Mouse (Mus musculus): ENCODE results near the gene Gjb5. TPM values are rescaled to one million over a fixed set of nuclear protein-coding genes. Genes with fewer than 3 reads are reported as not detected.

Gene Gjb5
- total RNA-seq, 2 experiments from 2014 or later: 0.27 to 0.47 TPM

DNA sequence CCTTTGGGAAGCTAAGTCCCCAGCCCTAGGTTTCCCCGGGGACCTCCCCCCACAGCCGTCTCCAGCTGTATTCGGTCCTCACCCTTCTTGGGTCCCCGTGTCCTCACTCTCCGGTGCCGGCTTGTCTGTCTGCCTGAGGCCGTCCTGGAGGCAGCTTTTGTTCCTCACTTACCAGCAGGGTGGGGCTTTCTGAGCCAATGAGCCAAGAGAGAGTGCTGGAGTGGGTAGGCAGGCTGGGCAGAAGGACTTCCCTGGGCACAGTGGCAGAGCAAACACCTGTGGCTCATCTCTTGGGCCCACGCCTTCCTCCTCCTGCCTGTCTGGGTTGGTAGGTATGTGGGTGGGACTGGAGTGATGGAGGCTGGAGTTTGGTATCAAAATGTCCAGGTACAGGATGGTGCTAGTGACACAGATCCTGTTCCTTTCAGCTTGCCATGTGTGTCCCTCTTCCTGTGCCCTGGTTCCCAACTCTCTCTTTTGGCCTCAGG is 4.0 kb downstream of the Gjb5 start, which contains the start of gene Gjb4:
Gjb4 (minus strand) TSS at position 131 of the 488 bp plus-strand sequence.
- intact Hi-C loops (cut with DNase I; ENCODE audit: low total_unique reads): no loop called here
- DNase-seq: no peak

DNA sequence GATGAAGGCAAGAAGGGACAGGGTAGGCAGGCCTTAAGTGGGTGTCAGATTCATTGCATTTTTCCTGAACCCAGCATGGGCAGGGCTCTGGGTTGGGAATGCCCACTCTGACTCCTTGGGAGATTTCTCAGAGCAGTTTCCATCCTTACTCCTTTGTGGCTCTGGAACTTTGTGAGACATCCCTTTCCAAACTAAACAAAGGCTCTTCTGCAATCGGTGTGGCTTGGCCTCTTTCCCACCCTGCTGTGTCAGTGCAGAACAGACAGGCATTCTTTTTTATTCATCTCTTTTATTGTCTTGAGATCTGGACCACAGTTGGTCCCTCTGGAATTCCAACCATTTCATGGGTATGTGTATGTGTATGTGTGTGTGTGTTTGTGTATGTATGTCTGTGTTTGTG is 5.4 kb downstream of the Gjb5 start:
- no peak for DNase-seq

DNA sequence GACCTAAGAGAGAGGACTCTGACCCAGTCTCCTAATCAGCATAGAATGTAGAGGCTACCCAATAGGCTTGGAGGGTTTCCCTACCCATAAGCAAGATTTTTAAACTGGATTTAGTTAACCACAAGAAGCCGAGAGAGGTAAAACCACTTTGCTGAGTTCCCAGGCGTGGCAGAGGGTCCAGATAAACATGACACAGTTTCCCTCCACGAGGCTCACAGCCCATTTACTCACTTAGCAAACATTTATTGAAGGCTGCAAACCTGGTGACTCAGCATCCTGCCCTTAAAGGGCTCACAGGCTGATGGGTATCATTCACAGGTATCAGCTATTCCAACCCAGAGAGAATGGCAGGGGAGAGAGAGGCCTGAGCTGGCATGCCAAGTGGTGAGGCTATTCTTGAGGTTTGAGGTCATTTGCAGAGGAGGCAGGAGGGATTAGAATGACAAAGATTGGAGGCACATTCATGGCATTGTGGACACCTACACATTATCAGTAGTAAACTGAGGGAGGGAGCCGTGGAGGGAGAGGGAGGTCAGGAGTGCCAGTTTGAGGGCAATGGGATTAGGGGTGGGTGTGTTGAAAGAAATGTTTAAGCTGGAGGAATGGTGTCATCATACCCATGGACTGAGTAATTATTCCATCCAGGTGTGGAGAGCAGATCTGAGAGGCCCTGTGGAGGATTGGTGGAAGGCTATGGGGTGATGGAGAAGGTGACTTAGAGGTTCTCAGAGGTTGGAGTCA is 8.3 kb downstream of the Gjb5 start:
- intact Hi-C loops (cut with DNase I; ENCODE audit: low total_unique reads): no loop called here

More for the DNA sequence above, 5.4 kb downstream of the Gjb5 start:
- intact Hi-C loops (cut with DNase I; ENCODE audit: low total_unique reads): no loop called here

DNA sequence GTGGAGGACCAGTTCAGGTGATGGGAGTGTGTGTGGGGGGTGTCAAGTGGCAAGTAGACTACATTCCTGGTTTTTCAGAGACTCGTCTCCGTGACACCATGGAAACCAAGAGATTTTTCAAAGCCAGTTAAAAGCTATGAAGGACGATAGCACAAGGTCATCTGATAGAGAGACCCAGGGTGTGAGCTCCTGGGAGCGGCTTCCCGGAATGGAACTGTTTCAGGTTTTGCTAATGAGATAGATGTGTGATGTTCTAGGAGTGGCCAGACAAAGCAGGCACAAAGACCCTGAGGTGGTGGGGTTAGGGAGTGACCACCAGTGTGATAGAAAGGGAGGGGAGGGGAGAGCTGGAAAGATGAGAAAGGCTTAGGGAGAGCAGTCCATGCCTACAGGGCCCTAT is 13.0 kb downstream of the Gjb5 start:
- no peak for DNase-seq
- intact Hi-C loops (cut with DNase I; ENCODE audit: low total_unique reads): no loop called here

More for the DNA sequence above, 8.3 kb downstream of the Gjb5 start:
- DNase-seq: no peak

DNA sequence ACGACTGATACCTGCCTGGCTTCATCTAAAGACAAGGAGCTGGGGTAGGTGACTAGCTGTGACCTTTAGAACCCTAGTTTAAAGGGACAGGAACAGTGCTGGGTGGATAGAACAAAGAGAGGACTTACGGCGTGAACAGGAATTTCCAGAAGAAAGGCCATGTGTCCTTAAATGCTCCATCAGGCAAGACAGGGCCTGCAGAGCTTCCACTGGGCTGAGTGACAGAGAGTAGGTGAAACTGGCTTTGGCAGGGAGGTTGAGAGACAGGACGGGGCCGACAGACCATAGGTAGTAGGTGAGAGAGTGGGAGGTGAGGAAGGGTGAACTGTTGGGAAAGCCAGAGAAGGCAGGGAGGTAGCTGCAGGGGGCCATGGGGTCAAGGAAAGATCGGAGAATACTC is 16.6 kb downstream of the Gjb5 start:
- DNase-seq: no peak
- intact Hi-C loops (cut with DNase I; ENCODE audit: low total_unique reads): no loop called here

DNA sequence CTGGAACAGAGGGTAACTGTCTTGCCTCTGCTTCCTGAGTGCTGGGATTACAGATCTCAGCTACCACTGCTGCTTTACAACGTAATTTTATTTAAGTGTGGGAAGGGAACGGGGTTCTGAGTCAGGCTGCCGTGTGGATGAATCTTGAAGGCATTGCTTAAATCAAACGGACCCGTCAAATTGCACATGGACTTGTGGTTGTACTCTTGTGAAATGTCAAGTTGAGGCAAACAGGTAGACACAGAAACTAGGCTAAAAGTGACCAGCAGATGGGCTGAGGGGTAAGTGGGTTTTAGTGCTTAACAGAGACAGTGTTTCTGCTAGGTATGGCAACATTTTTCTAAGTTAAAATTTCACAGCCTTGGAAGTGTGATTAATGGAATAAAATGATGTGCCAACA is 20.3 kb downstream of the Gjb5 start:
- intact Hi-C loops (cut with DNase I; ENCODE audit: low total_unique reads): no loop called here

DNA sequence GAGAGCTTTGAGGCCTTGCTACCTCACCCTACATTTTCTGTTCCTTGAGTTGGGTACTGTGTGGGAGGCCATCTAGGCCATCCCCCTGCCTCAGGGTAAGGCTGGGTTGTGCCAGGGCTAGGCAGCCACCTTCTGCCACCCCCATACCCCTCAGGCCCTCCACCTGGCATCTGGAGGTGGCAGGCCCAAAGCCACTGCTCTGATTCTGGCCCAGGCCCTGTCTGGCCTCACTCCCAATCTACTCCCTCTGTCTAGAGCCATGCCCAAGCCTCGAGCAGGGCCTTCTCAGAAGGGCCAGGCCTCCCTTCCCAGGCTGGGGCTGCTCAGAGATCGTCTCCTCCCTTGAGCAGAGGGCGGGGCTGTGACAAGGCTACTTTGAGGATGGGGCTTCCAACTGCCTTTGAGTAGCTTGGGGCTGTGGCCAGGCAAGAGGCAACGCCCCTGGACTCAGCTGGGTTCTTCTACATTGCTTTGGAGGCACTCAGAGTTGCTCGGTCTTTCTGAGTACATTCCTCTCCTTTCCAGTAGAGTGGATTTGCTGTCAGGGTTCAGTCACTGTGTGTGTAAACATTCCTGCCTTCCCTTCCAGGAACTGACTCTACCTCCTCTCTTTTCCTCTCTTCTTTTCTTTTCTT is 23.0 kb downstream of the Gjb5 start:
- DNase-seq: no peak
- intact Hi-C loops (cut with DNase I; ENCODE audit: low total_unique reads): no loop called here

More for the DNA sequence above, 20.3 kb downstream of the Gjb5 start:
- DNase-seq: no peak

DNA sequence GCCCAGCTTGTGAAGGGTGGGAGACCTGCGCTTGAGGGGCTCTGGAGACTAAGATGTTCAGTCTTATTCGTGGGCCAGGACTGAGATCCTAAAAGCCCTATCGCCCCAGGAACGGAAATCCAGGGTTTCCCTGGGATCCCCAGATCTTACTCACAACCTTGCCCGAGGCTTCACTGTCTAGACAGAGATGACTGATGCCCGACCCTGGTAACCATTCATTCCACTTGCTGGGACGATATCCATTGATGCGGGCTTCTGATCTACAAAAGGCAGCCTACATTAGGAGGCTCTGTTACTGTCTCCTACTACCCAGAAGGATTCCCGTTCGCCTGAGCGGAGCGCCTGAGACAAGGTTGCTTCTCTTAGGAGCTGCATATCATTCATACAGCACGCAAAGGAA is 26.8 kb downstream of the Gjb5 start:
- no peak for DNase-seq
- intact Hi-C loops (cut with DNase I; ENCODE audit: low total_unique reads): no loop called here

DNA sequence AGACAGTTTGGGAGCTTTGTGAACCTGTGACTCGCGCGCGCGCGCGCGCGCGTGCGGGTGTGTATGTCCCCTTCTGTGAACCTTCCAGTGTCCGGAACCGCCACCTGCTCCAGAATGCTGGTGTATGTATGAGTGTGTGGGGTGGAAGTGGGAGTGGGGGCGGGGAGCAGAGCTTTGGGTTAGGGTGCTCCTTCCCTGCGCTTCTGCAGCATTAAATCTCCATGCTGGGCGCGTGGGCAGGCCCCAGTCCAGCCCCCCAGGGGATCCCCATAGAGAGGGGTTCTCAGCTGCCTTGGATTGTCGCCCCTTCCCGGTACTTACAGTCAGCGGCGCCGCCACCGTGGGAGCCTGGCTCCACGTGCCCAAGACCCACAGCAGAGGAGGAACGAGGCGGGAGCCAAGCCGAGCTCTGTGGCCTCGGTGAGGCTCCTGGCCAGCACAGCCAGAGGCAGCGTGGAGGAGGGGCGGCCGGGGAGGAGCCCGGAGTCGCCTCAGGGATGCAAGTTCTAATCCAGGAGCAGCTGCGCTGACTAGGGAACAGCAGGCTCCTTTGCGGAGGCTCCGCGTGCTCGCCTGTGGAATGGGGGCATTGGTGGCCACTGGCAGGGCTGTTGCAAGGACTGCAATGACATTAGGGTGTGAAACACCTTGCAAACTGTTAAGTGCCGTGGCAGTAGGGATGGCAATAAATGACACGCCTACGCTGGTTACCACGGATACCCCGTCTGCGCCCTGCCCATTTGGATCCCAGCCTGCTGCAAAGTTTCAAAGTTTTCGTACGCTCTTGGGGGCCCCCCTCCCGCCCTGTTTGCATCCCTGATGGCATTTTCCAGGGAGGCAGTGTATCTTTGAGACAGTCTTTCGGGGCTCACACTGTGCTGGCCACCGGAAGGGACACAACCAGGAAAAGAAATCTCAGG is 27.5 kb downstream of the Gjb5 start, which contains the start of gene Gjb3:
Gjb3 (minus strand) TSS at position 664 of the 920 bp plus-strand sequence.
- no peak for DNase-seq
- intact Hi-C loops (cut with DNase I; ENCODE audit: low total_unique reads): no loop called here

DNA sequence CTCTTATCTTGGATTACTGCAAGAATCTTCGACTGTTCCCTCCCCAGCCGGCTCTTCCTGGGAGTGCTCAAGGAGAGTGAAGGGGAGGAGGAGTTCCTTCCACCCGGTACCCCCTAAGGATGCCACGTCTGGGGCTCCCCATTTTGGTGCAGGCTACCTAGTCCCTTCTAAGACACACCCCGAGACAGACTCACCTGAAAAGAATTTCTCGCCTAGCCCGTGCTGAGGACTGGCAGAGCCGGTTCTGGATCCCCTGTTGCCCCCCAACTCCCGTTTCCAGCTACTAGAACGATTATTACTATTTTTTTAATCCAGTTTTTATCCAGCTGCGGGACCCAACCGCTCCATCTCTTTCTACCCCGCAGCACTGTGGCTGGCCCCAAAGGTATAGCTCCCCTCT is 28.2 kb downstream of the Gjb5 start:
- intact Hi-C loops (cut with DNase I; ENCODE audit: low total_unique reads): no loop called here
- DNase-seq: no peak

DNA sequence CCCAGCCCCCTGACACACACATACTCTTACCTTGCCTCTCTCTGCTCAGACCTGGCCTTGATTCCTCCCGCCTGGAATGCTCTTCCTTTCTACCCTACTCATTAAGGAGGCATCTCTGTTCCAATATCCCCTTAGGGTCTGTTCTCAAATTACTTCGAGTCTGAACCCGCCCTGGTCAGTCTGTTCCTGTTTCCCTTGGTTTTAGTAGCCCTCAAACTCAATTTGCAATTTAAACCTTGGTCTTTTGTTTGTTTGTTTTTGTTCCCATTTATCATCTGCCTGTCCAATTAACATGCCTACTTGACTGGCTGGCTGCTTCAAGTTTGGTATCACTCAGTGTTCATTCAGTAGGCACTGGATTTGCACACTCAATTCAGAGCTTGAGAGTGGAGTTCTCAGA is 28.9 kb downstream of the Gjb5 start:
- DNase-seq: no peak
- intact Hi-C loops (cut with DNase I; ENCODE audit: low total_unique reads): no loop called here

DNA sequence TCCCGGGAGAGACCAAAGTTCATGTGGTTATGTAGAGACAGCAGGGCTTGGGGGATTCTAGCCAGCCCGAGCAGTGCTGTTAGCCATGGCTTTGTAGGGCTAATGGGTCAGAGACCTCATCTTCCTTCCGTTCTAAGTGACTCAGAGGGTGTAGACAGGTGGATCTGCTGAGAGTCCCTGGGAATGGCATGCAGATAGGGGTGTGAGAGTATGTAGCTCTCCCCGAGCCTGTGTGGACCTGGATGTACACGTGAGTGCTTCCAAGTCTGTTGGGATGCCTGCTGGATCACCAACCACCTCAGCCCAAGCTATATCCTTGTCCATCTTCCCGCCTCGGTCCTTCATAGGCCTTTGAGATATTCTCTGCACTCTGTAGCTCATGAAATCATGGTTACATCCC is 29.6 kb downstream of the Gjb5 start:
- intact Hi-C loops (cut with DNase I; ENCODE audit: low total_unique reads): no loop called here

DNA sequence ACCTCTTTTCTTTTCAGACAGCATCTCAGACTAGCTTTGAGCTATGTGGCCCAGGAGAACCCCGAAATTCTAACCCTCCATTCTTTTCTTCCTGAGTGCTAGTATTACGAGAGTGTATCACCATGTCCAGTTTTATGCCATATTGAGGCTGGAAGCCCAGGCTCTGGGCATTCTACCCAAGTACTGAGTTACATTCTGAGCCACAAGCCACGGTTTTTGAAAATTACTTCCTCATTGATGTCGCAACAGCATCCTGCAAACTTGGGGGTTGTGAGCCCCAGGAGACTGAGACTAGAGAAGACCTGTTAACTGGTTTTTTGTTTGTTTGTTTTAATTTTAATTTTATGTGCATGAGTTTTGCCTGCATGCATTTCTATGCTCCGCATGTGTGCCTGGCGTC is 30.2 kb downstream of the Gjb5 start:
- DNase-seq: no peak
- intact Hi-C loops (cut with DNase I; ENCODE audit: low total_unique reads): no loop called here

More for the DNA sequence above, 29.6 kb downstream of the Gjb5 start:
- no peak for DNase-seq

DNA sequence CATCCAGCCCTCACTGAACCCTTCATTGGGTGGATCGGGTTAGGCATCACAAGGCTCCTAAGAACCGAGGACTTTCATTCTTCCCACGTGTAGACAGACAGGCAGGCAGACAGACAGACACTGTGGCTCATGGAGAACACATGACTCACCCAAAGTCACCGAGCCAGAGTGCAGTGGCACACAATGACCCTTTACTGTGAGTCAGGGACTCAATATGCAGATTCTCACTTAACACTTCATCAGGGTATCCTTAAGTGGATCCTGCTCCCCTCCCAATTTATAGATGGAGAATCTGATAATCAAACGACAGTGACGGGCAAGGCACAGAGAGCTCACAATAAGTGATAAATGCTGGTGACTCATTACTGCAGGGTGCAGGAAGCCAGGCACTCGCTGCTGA is 30.7 kb downstream of the Gjb5 start:
- intact Hi-C loops (cut with DNase I; ENCODE audit: low total_unique reads): no loop called here
- DNase-seq: no peak

DNA sequence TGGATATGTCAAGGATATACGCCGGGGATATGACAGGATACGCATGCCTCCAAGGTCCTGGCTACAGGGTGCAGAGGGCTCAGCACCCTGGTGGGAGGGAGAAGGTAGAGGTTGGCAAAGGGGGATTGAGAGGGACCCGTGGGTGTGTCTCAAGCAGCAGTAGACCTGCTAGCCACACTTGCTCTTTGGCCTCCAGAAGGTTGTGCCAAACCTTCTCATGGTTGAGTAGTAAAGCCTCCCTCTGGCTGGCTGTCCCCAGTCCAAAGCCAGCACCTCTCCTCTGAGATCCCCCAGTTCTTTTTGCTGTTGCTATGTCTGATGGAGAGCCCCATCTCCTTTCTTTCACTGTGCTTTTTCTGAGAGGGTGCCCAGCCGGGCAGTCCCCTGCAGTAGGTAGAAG is 32.7 kb downstream of the Gjb5 start:
- DNase-seq: no peak
- intact Hi-C loops (cut with DNase I; ENCODE audit: low total_unique reads): no loop called here

DNA sequence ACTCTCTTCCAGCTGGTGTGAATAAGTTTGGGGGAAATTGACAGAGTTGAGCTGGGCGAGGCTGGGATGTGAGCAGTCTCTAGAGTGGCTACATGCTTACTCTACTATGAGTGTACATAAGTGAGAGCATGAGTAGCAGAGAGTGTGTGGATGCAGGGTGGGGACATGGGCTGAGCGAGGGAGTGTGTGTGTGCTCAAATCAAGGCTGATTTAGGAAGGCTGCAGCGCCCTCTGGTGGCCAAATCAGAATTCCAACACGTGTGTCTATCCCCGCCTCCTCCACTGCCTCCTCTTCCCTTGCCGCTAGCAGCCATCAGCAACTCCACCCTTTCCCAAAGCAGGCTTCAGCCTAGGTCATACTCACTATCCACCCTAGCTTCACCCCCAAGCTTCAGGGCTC is 33.2 kb downstream of the Gjb5 start:
- intact Hi-C loops (cut with DNase I; ENCODE audit: low total_unique reads): no loop called here
- DNase-seq: peak; percentile 71

DNA sequence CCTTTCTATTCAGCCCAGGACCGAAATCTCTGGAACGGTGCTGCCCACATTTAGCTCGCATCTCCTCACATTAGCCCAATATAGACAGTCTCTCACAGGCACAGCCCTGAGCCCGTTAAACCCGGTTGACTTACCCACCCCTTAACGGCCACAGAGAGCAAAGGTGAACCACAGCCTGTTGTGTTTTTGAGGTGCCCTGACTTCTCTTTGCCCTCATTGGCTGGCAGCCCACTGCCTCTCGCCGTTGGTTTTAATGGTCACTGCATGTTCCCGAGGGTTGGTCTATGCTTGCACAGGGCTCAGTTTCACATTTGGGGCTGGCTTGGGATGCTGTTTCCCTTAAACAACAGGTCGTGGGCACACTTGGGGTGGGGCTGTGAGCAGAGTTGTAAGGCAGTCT is 33.7 kb downstream of the Gjb5 start:
- DNase-seq: no peak
- intact Hi-C loops (cut with DNase I; ENCODE audit: low total_unique reads): no loop called here

DNA sequence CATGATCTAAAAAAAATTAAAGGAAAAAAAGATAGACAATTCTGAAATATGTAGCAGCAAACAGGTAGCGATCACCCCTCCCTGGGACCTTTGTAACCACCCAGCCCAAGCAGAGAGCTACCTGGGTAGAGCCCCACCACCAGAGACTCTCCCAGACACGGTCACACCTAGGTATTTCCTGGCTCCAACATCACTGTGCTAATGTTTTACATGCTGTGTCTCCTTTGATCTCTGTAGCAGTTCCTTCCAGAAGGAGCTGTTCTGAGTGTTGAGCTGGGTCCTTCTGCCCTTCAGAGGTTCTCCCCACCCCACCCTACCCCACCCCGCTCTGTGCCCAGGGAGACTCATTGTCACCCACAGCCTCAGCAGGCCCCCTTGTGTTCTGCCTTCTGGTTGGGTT is 34.3 kb downstream of the Gjb5 start:
- no peak for DNase-seq
- intact Hi-C loops (cut with DNase I; ENCODE audit: low total_unique reads): no loop called here

DNA sequence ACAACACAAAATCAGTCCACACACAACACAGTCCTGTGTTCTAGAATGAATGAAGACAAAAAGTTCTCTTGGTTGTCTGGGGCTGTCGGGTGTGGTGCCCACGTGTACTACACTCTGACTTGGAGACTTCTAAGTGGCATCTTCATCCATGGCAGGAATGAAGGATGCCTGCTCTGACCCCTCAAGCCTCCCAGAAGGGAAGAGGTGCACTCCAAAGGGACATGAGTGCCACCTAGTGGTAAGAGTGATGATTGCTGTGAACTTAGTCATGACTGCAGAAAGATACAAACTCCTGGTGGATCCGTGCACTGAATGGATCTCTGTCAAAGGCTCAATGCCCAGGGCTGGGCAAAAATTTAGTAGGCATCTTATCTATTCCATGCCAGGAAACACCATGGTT is 38.4 kb downstream of the Gjb5 start:
- DNase-seq: peak; percentile 52
- intact Hi-C loops (cut with DNase I; ENCODE audit: low total_unique reads): loop anchor here (2.0 kb wide), 1 partner anchor 85 kb away; no protein-coding TSS in a partner anchor

DNA sequence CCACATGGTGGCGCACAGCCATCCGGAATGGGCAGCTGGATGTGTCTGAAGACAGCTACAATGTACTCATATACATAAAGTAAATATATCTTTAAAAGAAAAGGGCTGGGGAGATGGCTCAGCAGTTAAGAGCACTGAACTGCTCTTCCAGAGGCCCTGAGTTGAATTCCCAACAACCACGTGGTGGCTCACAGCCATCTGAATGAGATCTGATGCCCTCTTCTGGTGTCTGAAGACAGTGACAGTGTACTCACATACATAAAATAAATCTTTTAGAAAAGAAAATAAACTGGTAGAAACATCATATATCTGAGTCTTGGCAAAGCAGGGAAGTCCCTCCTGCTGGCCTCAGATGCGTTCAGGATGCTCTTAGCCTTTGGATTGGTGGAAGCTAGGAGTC is 40.8 kb downstream of the Gjb5 start:
- no peak for DNase-seq
- intact Hi-C loops (cut with DNase I; ENCODE audit: low total_unique reads): no loop called here
